Mouse (Mus musculus) spleen, adult 2 months (tissue): ENCODE measurements around the gene Ddx42.

ENCODE experiments used
- CTCF ChIP-seq: fragments of 200-500 bp; IDR thresholded peaks from 2 replicates; pipeline ENCODE4 v1.5.1; 2011; ENCODE audit warnings: mild to moderate bottlenecking, inconsistent platforms; ENCODE audit not compliant: insufficient read depth, insufficient read length, insufficient replicate concordance; ENCODE audit errors: extremely low read depth
- POLR2A ChIP-seq: fragments of 200-500 bp; IDR thresholded peaks from 2 replicates; pipeline ENCODE4 v1.6.1; 2011; ENCODE audit warnings: low read depth, low read length, inconsistent platforms

GRCm38 (mm10) chr11:106179711-106180448 lies 36.8 kb upstream of the Ddx42 start:
- TF ChIP-seq CTCF (no peak), POLR2A (no peak)
